Mouse (Mus musculus) cerebellum, postnatal 25 days (tissue): Measurements from ENCODE around the gene Rnf212b.

Experiments
- DNase-seq, 2 experiments: peaks; one replicate each; pipeline ENCODE4 v3.0.0; 2021; ENCODE audit warnings: mixed read lengths in 2 of 2

Rnf212b gene

GRCm38 (mm10) chr14:54875844-54876538 lies 62.0 kb downstream of the Rnf212b start:
- no peak for DNase-seq

- DNase-seq: peak; percentile 97 to 98
Observed at GRCm38 (mm10) chr14:54876539-54877047, 62.7 kb downstream of the Rnf212b start.

GRCm38 (mm10) chr14:54877048-54877715 lies 63.2 kb downstream of the Rnf212b start, which contains the start of gene Ppp1r3e:
Gene Ppp1r3e (minus strand): TSS chr14:54877550.
- DNase-seq: peak; percentile 86 to 87

- DNase-seq: peak; percentile 85 to 95
Observed at GRCm38 (mm10) chr14:54883154-54884021, 69.4 kb downstream of the Rnf212b start, which contains the start of the genes Bcl2l2 and Gm20521. Gene Bcl2l2 (plus strand): TSS chr14:54883377. Gene Gm20521 (plus strand): TSS chr14:54883441.

GRCm38 (mm10) chr14:54884022-54884712 lies 70.2 kb downstream of the Rnf212b start:
- peak in 1 of 2 experiments; percentile 36 for DNase-seq

- no peak for DNase-seq
Observed at GRCm38 (mm10) chr14:54885309-54885708, 71.4 kb downstream of the Rnf212b start.

GRCm38 (mm10) chr14:54892200-54892599 lies 78.3 kb downstream of the Rnf212b start, which contains the start of gene Pabpn1:
Gene Pabpn1 (plus strand): TSS chr14:54892500.
- DNase-seq: no peak

GRCm38 (mm10) chr14:54893651-54894181 lies 79.8 kb downstream of the Rnf212b start:
- peak; percentile 96 to 98 for DNase-seq

GRCm38 (mm10) chr14:54894296-54895151 lies 80.6 kb downstream of the Rnf212b start:
- peak in 1 of 2 experiments; percentile 81 for DNase-seq

GRCm38 (mm10) chr14:54897445-54897844 lies 83.5 kb downstream of the Rnf212b start:
- no peak for DNase-seq

GRCm38 (mm10) chr14:54900383-54900782 lies 86.4 kb downstream of the Rnf212b start:
- peak; percentile 56 to 79 for DNase-seq

- DNase-seq: no peak
Observed at GRCm38 (mm10) chr14:54903641-54904040, 89.7 kb downstream of the Rnf212b start.
